Mouse (Mus musculus) liver, postnatal 0 days (tissue): ENCODE measurements at regions not wholly inside any gene's neighbourhood (a gene's known extent, or its start where the extent isn't known, plus 50 kb on each side); places are given as distances from the start of the nearest gene placed in this dataset.

Source experiments
- CTCF ChIP-seq: sonication (generic); IDR thresholded peaks from 2 replicates; pipeline ENCODE4 v1.5.1; 2016; ENCODE audit warnings: antibody characterized with exemption, low read depth
- EP300 ChIP-seq: IDR thresholded peaks from 2 replicates; pipeline ENCODE4 v1.6.1; 2016; ENCODE audit warnings: antibody characterized with exemption, low read depth, mild to moderate bottlenecking

GRCm38 (mm10) chr8:109142495-109143158 is 351.2 kb upstream of the Pmfbp1 start:
- no peak for TF ChIP-seq EP300
- no peak for TF ChIP-seq CTCF
